Mouse (Mus musculus): ENCODE measurements around the gene Nuf2.

DNA sequence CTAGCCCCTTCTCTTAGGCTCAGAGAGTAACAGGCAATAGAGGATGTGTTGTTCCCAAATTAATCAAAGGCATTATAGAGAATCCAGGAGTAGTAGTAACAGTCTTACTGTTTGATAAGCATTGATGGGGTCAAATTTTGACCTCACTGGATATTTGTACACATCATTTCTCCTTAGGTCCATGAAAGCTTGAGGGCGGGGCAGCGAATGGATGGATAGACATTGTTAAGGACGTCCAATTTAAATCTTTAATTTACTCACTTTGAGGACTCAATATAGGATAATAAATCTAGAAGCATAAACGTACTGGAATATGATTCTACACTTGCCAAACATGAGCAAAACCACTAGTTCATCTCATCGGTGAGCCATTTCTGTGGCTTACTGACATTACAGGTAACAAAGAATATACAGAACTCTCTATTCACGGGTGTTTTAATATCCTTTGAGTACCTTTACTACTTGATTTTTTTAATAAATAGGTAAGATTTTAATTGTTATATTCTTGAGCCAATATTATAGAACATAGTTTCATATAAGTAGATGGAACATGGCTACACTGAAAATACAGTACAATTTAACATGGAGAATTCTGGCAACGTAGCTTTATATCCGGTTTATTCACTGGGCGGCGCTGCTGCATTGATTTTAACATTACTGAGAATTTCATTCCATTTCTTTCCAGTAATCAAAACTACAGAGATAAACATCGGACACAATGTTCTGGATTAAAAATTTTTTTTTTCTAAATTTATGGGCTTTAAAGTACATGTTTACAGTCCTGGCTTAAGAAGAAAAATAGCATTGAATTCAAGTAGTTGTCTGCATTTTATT lies 655 bp upstream of the Nuf2 start:
- no peak for TF ChIP-seq CTCF (IDR thresholded peaks at IDR 0.05; ENCODE audit: control insufficient read depth, insufficient read depth, insufficient read length)
- TF ChIP-seq MAX (IDR thresholded peaks at IDR 0.05) = no peak
- TF ChIP-seq MYOD1 (IDR thresholded peaks at IDR 0.05; ENCODE audit: control insufficient read depth, insufficient read length, low read depth) = no peak

Data from C2C12 (cell line).